Mouse (Mus musculus) intestine, postnatal 0 days (tissue): Measurements from ENCODE around the gene Kcnb1. TPM values are rescaled to one million over a fixed set of nuclear protein-coding genes. Genes with fewer than 3 reads are reported as not detected.
"Not testable (repeated sequence)": the region's sequence is repeated elsewhere in the genome, so short reads cannot be mapped to it uniquely, and the experiment has no call there.

Source experiments
- ATAC-seq: fragments of 200-750 bp; cut with Nextera tagmentation; 2 replicates; pipeline ENCODE4 v1.8.0; 2017; ENCODE audit warnings: mild to moderate bottlenecking, moderate TSS enrichment, moderate library complexity
- H3K27ac ChIP-seq: fragments of 300-500 bp; sonication (generic); 2 replicates; pipeline ENCODE4 v1.5.1; 2014; ENCODE audit warnings: mild to moderate bottlenecking, low read depth, low read length, moderate library complexity
- H3K27me3 ChIP-seq: fragments of 300-500 bp; sonication (generic); replicated peaks from 2 replicates; pipeline ENCODE4 v1.6.1; 2014; ENCODE audit warnings: low read length, mixed read lengths; ENCODE audit not compliant: control insufficient read depth, insufficient read depth
- H3K36me3 ChIP-seq: fragments of 300-500 bp; sonication (generic); 2 replicates; pipeline ENCODE4 v1.6.1; 2014; ENCODE audit warnings: mild to moderate bottlenecking, moderate library complexity; ENCODE audit not compliant: control insufficient read depth, insufficient read depth
- H3K4me1 ChIP-seq: fragments of 300-500 bp; sonication (generic); replicated peaks from 2 replicates; pipeline ENCODE4 v1.6.1; 2014; ENCODE audit warnings: antibody characterized with exemption, low read length, mixed read lengths; ENCODE audit not compliant: control insufficient read depth, insufficient read depth
- H3K4me2 ChIP-seq: fragments of 300-500 bp; sonication (generic); replicated peaks from 2 replicates; pipeline ENCODE4 v1.6.1; 2014; ENCODE audit warnings: low read depth, mild to moderate bottlenecking, moderate library complexity
- H3K4me3 ChIP-seq: fragments of 300-500 bp; sonication (generic); 2 replicates; pipeline ENCODE4 v1.5.1; 2014; ENCODE audit warnings: low read depth, low read length
- H3K9ac ChIP-seq: fragments of 300-500 bp; sonication (generic); 2 replicates; pipeline ENCODE4 v1.6.1; 2014; ENCODE audit warnings: mild to moderate bottlenecking, low read depth, low read length
- H3K9me3 ChIP-seq: fragments of 300-500 bp; sonication (generic); 2 replicates; pipeline ENCODE4 v1.6.1; 2016; ENCODE audit warnings: mixed run types; ENCODE audit not compliant: control insufficient read depth
- CTCF ChIP-seq: sonication (generic); IDR thresholded peaks from 2 replicates; pipeline ENCODE4 v1.5.1; 2016; ENCODE audit warnings: low read depth, mild to moderate bottlenecking, control low read depth, antibody characterized with exemption, moderate library complexity
- WGBS: fragments of 180-500 bp; shearing (Covaris S2); extraction: QIAGEN DNeasy Blood & Tissue Kit; methylation state at CpG from one replicate; pipeline ENCODE4 v1.1.7; 2014; 5-methylcytosine and 5-hydroxymethylcytosine counted together
- polyA plus RNA-seq: library from polyadenylated mRNA; unstranded; fragments of >200 nt; fragmentation: Nextera tagmentation; extraction: Ambion mirVana; gene quantifications from 2 replicates; pipeline ENCODE4 v1.2.1, GENCODE M21; 2015

Kcnb1 gene
- polyA plus RNA-seq, 1 experiment from 2014 or later, result 1.1 TPM

- no peaks in the 10 kb centered on the region for H3K36me3 ChIP-seq
- H3K27ac ChIP-seq, result no peak overlapping the region
- no peak for ATAC-seq
- no peak overlapping the region for H3K4me3 ChIP-seq
- 91% methylated on average over 3 of the region's 3 CpGs for WGBS
- H3K4me1 ChIP-seq, result no peaks in the 10 kb centered on the region
- H3K9ac ChIP-seq, result no peak overlapping the region
- H3K27me3 ChIP-seq, result no peaks in the 10 kb centered on the region
- TF ChIP-seq CTCF, result no peak
- H3K9me3 ChIP-seq, result no peaks in the 10 kb centered on the region
- H3K4me2 ChIP-seq, result no peak overlapping the region
Observed at GRCm38 (mm10) chr2:167212089-167212488, 22.1 kb upstream of the Kcnb1 start.

DNA sequence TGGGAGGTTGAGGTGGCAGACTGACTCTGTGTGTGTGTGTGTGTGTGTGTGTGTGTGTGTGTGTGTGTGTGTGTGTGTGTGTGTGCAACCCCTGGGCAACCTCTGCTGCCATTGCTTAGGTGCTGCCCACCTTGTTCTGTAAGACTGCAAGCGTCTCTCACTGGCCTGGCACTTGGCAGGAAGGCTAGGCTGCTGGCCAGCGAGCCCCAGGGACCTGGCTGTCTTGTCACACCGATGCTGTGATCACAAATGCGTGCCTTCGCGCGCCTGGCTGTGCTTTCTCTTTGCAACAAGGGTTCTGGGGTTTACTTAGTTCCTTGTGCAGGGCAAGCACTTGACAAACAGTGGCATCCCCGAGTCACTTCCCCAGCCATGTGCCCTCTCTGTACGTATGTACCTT lies 19.9 kb upstream of the Kcnb1 start:
- Histone ChIP-seq H3K9me3 (no peaks in the 10 kb centered on the region), H3K27me3 (no peaks in the 10 kb centered on the region), H3K27ac (no peak overlapping the region), H3K9ac (no peak overlapping the region), H3K4me2 (no peak overlapping the region), H3K4me1 (no peaks in the 10 kb centered on the region), H3K36me3 (no peaks in the 10 kb centered on the region), H3K4me3 (no peak overlapping the region)
- 67% methylated on average over 9 of the region's 9 CpGs for WGBS
- no peak for ATAC-seq
- no peak for TF ChIP-seq CTCF

GRCm38 (mm10) chr2:167208984-167209383 lies 19.0 kb upstream of the Kcnb1 start:
- Histone ChIP-seq H3K4me2 (no peak overlapping the region), H3K4me1 (no peaks in the 10 kb centered on the region), H3K4me3 (no peak overlapping the region), H3K9ac (no peak overlapping the region), H3K27ac (no peak overlapping the region), H3K27me3 (no peaks in the 10 kb centered on the region), H3K9me3 (no peaks in the 10 kb centered on the region), H3K36me3 (no peaks in the 10 kb centered on the region)
- 53% methylated on average over 3 of the region's 3 CpGs for WGBS
- no peak for ATAC-seq
- TF ChIP-seq CTCF, result no peak

- no peaks in the 10 kb centered on the region for H3K9me3 ChIP-seq
- WGBS, result 89% methylated on average over 18 of the region's 18 CpGs
- no peak overlapping the region for H3K4me3 ChIP-seq
- H3K36me3 ChIP-seq, result no peaks in the 10 kb centered on the region
- no peak overlapping the region for H3K9ac ChIP-seq
- ATAC-seq, result no peak
- H3K4me2 ChIP-seq, result no peak overlapping the region
- H3K27ac ChIP-seq, result no peak overlapping the region
- no peak for TF ChIP-seq CTCF
- H3K4me1 ChIP-seq, result no peaks in the 10 kb centered on the region
- no peaks in the 10 kb centered on the region for H3K27me3 ChIP-seq
Observed at GRCm38 (mm10) chr2:167205918-167206629, 16.1 kb upstream of the Kcnb1 start.

- H3K4me1 ChIP-seq, H3K4me2 ChIP-seq, H3K27me3 ChIP-seq, H3K4me3 ChIP-seq, H3K36me3 ChIP-seq, H3K9ac ChIP-seq, H3K9me3 ChIP-seq, H3K27ac ChIP-seq, ATAC-seq: not testable (repeated sequence)
- WGBS, result 78% methylated on average over 5 of the region's 5 CpGs
Observed at GRCm38 (mm10) chr2:167204686-167205085, 14.7 kb upstream of the Kcnb1 start.

DNA sequence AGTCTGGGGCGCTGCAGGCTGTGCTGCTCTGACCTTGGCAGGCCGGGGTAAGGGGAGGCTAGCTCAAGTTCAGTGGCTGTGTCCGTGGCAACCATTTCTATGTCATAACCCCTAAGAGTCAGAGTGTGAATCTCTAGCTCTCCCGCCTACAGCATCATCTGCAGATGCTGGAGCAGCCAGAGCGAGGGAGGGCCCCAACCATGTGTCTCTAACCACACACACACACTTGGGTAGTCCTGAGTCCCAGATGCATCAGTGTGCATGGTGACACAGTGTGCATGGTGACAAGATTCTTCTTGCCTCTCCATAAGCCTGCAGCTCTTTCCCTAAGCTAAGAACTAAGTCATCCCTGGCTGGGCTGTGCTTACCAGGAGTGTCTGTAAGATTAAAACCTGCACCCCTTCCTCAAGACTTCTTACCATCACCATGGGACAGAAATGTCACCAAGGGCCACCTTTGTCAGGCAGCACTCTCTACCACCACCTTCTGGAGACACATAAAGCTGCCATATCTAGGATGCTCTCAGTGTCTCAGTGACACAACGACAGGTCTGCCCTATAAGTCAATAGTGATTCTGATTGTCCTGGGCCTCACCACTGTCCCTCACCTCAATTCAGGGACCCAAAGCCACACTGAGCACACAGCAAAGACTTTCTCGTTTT lies 13.7 kb upstream of the Kcnb1 start:
- Histone ChIP-seq H3K9ac (no peak overlapping the region), H3K4me2 (no peak overlapping the region), H3K4me3 (no peak overlapping the region), H3K4me1 (no peaks in the 10 kb centered on the region), H3K9me3 (no peaks in the 10 kb centered on the region), H3K27ac (no peak overlapping the region), H3K36me3 (no peaks in the 10 kb centered on the region), H3K27me3 (no peaks in the 10 kb centered on the region)
- ATAC-seq, result no peak
- WGBS, result 66% methylated on average over 7 of the region's 7 CpGs
- peak; percentile 74 for TF ChIP-seq CTCF
